Mouse (Mus musculus) G1E-ER4 (cell line): Measurements from ENCODE around the gene Ndufaf2. TPM values are rescaled to one million over a fixed set of nuclear protein-coding genes. Genes with fewer than 3 reads are reported as not detected.
A peak's percentile ranks its signal among the peaks of the same experiment; 100 is the strongest.

Source experiments
- GATA1 ChIP-seq: IDR thresholded peaks from one replicate; pipeline ENCODE4 v1.8.0; 2012; ENCODE audit warnings: low read length, inconsistent platforms
- polyA plus RNA-seq: library from polyadenylated mRNA; stranded (reverse); fragments of >175 nt; gene quantifications from 2 replicates; pipeline ENCODE4 v1.2.3, GENCODE M21; 2012

Gene Ndufaf2
- polyA plus RNA-seq, 1 experiment = 73.0 TPM

DNA sequence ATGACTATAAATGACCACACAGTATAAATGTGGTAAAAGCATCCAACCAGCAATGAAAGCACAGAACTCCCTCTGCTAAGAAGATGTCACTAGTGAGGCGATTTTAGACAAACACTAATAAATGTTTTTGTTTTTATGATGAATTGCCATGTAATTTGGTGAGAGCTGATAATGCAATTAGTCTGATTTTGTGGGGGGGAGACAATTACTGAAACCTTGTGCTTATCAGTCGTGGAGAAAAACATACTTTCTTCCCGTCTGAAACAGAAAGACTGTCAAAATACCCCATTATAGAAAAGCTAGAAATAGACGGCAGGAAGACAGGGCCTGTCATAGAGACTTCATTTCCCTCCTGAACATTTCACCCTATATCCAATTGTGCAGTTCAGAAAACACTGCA lies 89.3 kb downstream of the Ndufaf2 start:
- TF ChIP-seq GATA1 = no peak

DNA sequence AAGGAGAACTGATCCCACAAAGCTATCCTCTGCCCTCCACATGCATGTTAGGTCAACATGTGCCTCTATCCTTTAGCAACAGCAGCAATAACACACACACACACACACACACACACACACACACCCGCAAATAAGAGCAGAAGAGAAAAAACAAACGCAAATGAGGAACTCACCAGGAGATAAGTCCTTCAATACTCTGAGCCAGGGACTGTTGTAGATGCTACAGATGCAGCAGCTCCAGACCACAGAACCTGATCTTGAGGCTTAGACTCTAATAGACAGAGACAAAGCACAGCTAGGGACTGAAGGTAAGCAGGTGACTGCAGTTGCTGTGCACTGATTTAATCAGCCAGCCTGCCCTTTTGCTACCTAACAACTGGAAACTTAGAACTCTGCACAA lies 92.4 kb downstream of the Ndufaf2 start:
- TF ChIP-seq GATA1 = no peak

- TF ChIP-seq GATA1 = no peak
These were observed 94.1 kb downstream of the Ndufaf2 start for GRCm38 (mm10) chr13:108064331-108064730.

- TF ChIP-seq GATA1 = no peak
These were observed 94.9 kb downstream of the Ndufaf2 start for GRCm38 (mm10) chr13:108063374-108064134.

DNA sequence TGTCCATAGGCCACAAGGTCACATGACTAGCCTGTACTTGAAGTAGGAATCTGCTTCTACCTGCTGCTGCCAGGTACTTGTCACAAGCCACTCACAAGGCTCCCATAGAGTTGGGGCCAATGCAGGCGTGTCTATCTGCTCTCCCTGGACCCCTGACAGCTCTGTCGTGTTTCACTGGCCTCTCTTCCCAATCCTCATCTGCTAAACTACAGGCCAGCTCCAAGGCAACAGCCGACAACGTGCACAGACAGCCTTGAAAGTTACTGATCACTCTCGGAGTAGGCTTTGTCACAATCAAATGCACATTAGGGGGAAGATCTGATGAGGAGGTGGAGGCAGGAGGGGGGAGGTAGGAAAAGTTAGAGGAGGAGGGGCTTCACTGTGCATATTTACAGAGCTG lies 95.5 kb downstream of the Ndufaf2 start:
- no peak for TF ChIP-seq GATA1

GRCm38 (mm10) chr13:108060936-108061578 lies 97.4 kb downstream of the Ndufaf2 start:
- TF ChIP-seq GATA1 = no peak

- TF ChIP-seq GATA1 = no peak
These were observed 98.0 kb downstream of the Ndufaf2 start for GRCm38 (mm10) chr13:108060286-108060885.

- TF ChIP-seq GATA1 = no peak
These were observed 101.5 kb downstream of the Ndufaf2 start for GRCm38 (mm10) chr13:108056896-108057295.

GRCm38 (mm10) chr13:108047364-108047763 lies 111.1 kb downstream of the Ndufaf2 start:
- TF ChIP-seq GATA1 = no peak

- no peak for TF ChIP-seq GATA1
These were observed 111.5 kb downstream of the Ndufaf2 start for GRCm38 (mm10) chr13:108046891-108047290.

- no peak for TF ChIP-seq GATA1
These were observed 112.4 kb downstream of the Ndufaf2 start for GRCm38 (mm10) chr13:108046071-108046470.

GRCm38 (mm10) chr13:108045646-108046045 lies 112.8 kb downstream of the Ndufaf2 start:
- no peak for TF ChIP-seq GATA1

DNA sequence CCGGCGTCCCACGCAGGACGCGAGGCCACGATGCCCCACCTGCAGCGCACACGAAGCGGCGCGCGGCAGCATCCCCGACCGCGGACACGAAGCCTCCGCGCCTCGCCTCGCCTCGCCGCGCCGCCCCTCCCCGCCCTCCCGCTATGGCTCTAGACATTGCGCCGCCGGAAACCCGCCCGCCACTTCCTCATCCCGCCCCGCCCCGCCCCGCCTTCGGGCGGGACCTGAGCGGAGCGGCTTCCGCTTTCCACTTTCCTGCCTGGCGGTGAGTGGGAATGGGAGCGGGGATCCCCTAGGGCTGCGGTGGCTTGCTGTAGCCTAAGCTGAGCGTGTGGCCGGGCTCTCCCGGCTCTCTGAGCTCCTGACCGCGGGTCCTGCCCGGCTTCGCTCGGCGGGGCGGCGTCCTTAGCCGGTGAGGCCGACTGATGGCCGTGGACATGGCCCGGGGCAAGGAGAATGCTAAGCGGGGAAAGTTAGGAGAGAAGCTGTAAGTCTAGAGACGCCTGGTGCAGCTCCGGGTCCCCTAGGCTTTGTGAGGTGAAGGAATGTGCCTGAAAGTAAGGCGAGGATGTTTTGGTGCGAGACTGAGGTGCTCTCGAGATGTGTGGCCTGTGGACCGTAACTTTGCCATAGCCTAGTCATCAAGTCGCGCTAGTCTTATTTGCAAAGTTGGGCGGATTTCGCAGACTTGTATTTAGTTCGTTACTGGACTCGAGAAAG lies 114.0 kb downstream of the Ndufaf2 start, which contains the start of gene Smim15:
Gene Smim15 (plus strand): TSS at position 225 of the 720 bp plus-strand sequence.
- TF ChIP-seq GATA1 = no peak

- no peak for TF ChIP-seq GATA1
These were observed 114.8 kb downstream of the Ndufaf2 start for GRCm38 (mm10) chr13:108043431-108044221.

- peak; percentile 43 for TF ChIP-seq GATA1
These were observed 117.1 kb downstream of the Ndufaf2 start for GRCm38 (mm10) chr13:108041358-108041757.

DNA sequence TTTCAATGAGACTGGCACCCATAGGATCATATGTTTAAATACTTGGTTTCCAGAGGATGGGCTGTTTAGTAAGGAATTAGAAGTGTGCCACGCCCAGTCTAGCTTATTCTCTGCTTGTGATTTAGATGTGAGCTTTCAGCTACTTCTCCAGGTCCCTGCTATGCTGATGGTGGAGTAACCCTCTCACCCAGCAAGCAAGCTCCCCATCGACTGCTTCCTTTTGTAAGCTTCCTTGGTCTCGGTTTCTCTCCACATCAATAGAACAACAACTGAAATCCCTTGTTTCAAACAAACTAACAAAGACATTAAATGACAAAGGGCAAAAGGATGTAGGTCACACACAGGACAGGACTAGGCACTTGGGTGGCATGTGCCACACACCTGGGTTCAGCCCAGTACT lies 118.0 kb downstream of the Ndufaf2 start:
- TF ChIP-seq GATA1 = no peak
